Mouse (Mus musculus): ENCODE measurements around the gene Rps21. TPM values are rescaled to one million over a fixed set of nuclear protein-coding genes. Genes with fewer than 3 reads are reported as not detected.

The Rps21 gene
- polyA plus RNA-seq, 1 experiment from 2014 or later: 509 TPM

DNA sequence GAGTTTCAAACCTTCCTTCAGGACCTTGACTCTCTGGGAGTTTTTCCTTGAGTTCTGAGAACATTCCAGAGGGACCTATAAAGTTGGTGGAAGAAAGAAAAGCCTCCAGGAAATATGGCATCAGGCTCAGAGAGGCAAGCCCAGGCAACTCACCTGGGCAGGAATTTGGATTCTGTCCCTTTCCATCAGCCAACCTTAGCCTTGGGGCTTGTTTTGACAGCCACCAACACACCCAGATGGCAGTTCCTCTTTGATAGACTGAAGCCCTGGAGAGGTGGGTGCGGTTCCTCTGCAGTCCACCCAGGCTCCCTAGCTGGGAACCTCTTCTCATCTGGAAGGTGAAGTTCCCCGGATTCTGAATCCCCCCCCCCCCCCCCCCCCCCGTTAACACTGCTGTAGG, 20.7 kb upstream of the Rps21 start:
- no peak overlapping the region for H3K4me2 ChIP-seq (replicated peaks)
- no peaks in the 10 kb centered on the region for H3K27me3 ChIP-seq (ENCODE audit: control insufficient read depth, insufficient read depth, low read length)
- ATAC-seq (ENCODE audit: low FRiP score) (no peak), DNase-seq (ENCODE audit: low spot score) (no peak)
- 71% methylated on average over 3 of the region's 3 CpGs for WGBS
- H3K9ac ChIP-seq: no peak overlapping the region
- no peaks in the 10 kb centered on the region for H3K36me3 ChIP-seq (replicated peaks; ENCODE audit: control insufficient read depth, insufficient read depth)
- no peak overlapping the region for H3K27ac ChIP-seq
- H3K9me3 ChIP-seq (ENCODE audit: control insufficient read depth, low read length): no peaks in the 10 kb centered on the region
- no peaks in the 10 kb centered on the region for H3K4me1 ChIP-seq (replicated peaks; ENCODE audit: control insufficient read depth, insufficient read depth, low read length)
- no peak overlapping the region for H3K4me3 ChIP-seq (replicated peaks; ENCODE audit: low read length)

DNA sequence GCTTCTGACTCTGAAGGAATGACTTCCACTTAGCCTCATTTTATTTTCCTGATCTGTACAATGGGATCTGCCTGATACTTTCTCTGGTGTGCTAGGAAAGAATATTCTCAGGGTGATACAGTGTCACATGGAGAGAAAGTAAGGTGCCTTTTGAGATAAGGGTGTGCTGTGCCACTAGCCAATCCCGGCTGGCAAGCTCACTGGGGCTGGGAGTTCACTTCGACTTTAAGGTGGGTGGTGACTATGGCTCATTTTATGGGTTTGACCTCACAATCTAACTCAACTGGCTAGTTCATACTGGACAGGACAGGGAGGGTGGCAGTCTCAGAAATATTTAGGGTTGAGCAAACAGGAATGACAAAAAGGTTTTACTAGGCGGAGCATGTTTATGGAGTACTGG, 20.2 kb upstream of the Rps21 start:
- Histone ChIP-seq H3K27me3 (ENCODE audit: control insufficient read depth, insufficient read depth, low read length) (no peaks in the 10 kb centered on the region), H3K9me3 (ENCODE audit: control insufficient read depth, low read length) (no peaks in the 10 kb centered on the region), H3K36me3 (replicated peaks; ENCODE audit: control insufficient read depth, insufficient read depth) (no peaks in the 10 kb centered on the region), H3K27ac (no peak overlapping the region), H3K4me1 (replicated peaks; ENCODE audit: control insufficient read depth, insufficient read depth, low read length) (no peaks in the 10 kb centered on the region), H3K4me2 (replicated peaks) (no peak overlapping the region), H3K9ac (no peak overlapping the region), H3K4me3 (replicated peaks; ENCODE audit: low read length) (no peak overlapping the region)
- DNase-seq (ENCODE audit: low spot score): no peak
- ATAC-seq (ENCODE audit: low FRiP score): no peak
- 90% methylated on average over 3 of the region's 3 CpGs for WGBS

DNA sequence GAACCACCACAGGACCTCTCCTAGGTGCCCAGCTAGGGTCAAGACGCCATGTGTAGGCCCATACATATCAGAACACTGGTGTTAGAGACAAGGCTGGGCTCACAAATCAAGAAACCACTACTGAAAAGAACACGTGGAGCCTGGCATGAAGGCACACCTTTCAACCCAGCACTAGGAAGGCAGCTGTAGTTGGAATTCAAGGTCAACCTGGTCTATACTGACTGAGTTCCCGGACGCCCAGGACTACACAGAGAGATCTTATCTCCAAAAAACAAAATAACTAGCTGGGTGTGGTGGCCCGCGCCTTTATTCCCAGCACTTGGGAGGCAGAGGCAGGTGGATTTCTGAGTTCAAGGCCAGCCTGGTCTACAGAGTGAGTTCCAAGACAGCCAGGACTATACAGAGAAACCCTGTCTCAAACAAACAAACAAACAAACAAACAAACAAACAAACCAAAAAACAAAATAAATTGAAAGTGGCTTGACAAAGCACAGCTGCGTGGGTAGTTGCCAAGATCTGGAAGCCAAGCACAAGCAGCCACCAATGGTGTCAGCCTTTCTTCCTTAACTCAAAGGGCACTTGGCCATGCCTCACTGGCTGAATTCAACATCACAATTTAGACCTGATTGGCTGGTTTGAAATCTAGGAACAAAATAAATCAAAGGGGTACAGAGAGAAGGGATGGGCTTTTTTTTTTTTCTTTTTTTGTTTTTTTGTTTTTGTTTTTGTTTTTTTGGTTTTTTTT, 19.4 kb upstream of the Rps21 start:
- Histone ChIP-seq H3K9me3 (ENCODE audit: control insufficient read depth, low read length) (no peaks in the 10 kb centered on the region), H3K4me3 (replicated peaks; ENCODE audit: low read length) (no peak overlapping the region), H3K36me3 (replicated peaks; ENCODE audit: control insufficient read depth, insufficient read depth) (no peaks in the 10 kb centered on the region), H3K27ac (no peak overlapping the region), H3K4me2 (replicated peaks) (no peak overlapping the region), H3K9ac (no peak overlapping the region), H3K4me1 (replicated peaks; ENCODE audit: control insufficient read depth, insufficient read depth, low read length) (no peaks in the 10 kb centered on the region), H3K27me3 (ENCODE audit: control insufficient read depth, insufficient read depth, low read length) (no peaks in the 10 kb centered on the region)
- DNase-seq (ENCODE audit: low spot score): no peak
- whole genome bisulfite sequencing: 92% methylated on average over 7 of the region's 7 CpGs
- no peak for ATAC-seq (ENCODE audit: low FRiP score)

DNA sequence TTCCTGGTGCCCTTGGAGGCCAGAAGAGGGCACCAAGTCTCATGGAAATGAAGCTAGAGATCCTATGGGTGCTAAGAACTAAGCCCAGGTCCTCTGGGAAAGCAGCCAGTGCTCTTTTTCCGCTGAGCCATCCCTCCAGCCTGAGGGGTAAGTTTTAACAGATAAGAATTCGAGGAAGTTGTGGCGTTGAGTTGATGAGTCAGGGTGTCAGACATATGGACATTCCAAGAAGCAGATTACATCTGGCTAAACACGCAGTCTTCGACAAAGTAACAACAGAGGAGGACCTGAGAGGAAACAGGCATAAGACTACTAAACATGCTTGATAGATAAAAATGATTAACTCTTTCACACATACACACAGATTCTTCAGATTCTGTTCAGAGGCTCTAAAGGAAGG, 18.6 kb upstream of the Rps21 start:
- DNase-seq (ENCODE audit: low spot score) (no peak), ATAC-seq (ENCODE audit: low FRiP score) (no peak)
- WGBS: 94% methylated on average over 5 of the region's 5 CpGs
- no peaks in the 10 kb centered on the region for H3K27me3 ChIP-seq (ENCODE audit: control insufficient read depth, insufficient read depth, low read length)
- no peaks in the 10 kb centered on the region for H3K4me1 ChIP-seq (replicated peaks; ENCODE audit: control insufficient read depth, insufficient read depth, low read length)
- no peaks in the 10 kb centered on the region for H3K9me3 ChIP-seq (ENCODE audit: control insufficient read depth, low read length)
- no peak overlapping the region for H3K4me3 ChIP-seq (replicated peaks; ENCODE audit: low read length)
- H3K4me2 ChIP-seq (replicated peaks): no peak overlapping the region
- H3K36me3 ChIP-seq (replicated peaks; ENCODE audit: control insufficient read depth, insufficient read depth): no peaks in the 10 kb centered on the region
- no peak overlapping the region for H3K9ac ChIP-seq
- H3K27ac ChIP-seq: no peak overlapping the region

DNA sequence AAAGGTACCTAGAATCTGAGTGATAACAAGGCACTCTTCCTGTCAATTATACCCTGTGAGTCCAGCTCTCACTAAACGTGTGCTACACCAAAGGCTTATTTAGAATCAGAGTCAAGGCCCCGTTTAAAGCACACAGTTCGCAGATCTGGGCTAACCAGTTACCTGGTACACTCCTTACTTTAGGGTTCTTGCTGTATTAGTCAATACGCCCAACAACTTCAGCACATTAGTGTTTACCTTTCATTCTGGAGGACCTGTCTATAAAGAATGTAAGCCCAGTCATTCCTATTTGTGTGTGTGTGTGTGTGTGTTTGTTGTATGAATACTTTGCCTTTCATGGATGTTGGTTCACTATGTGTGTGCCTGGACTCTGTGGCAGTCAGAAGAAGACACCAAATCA, 14.1 kb upstream of the Rps21 start:
- Histone ChIP-seq H3K4me1 (replicated peaks; ENCODE audit: control insufficient read depth, insufficient read depth, low read length) (no peaks in the 10 kb centered on the region), H3K27ac (no peak overlapping the region), H3K36me3 (replicated peaks; ENCODE audit: control insufficient read depth, insufficient read depth) (no peaks in the 10 kb centered on the region), H3K4me3 (replicated peaks; ENCODE audit: low read length) (no peak overlapping the region), H3K9me3 (ENCODE audit: control insufficient read depth, low read length) (no peaks in the 10 kb centered on the region), H3K27me3 (ENCODE audit: control insufficient read depth, insufficient read depth, low read length) (no peaks in the 10 kb centered on the region), H3K4me2 (replicated peaks) (no peak overlapping the region), H3K9ac (no peak overlapping the region)
- DNase-seq (ENCODE audit: low spot score) (no peak), ATAC-seq (ENCODE audit: low FRiP score) (no peak)
- WGBS: 90% methylated on average over 4 of the region's 4 CpGs

DNA sequence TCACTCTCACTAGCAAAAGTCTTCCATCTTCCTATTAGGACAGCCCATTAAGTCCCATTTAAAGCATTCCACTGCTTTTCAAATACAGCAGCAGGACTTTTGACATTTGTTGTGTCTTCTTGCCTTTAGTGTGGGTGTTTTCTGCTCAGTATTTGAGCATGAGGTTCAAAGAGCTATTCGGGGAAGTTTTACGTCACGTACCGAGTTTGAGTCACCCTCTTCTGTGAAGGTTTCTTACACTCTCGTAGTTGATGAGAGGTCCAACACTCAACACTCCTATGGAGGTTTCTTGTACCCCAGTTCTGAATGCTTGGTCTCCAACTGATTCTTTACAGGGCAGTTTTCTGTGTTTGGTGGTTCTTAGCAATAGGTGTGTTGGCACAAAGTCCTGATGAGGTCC, 9.3 kb upstream of the Rps21 start:
- no peaks in the 10 kb centered on the region for H3K4me1 ChIP-seq (replicated peaks; ENCODE audit: control insufficient read depth, insufficient read depth, low read length)
- ATAC-seq (ENCODE audit: low FRiP score): no peak
- H3K4me2 ChIP-seq (replicated peaks): no peak overlapping the region
- H3K27me3 ChIP-seq (ENCODE audit: control insufficient read depth, insufficient read depth, low read length): no peaks in the 10 kb centered on the region
- WGBS: 91% methylated on average over 5 of the region's 5 CpGs
- H3K9me3 ChIP-seq (ENCODE audit: control insufficient read depth, low read length): no peaks in the 10 kb centered on the region
- no peak overlapping the region for H3K4me3 ChIP-seq (replicated peaks; ENCODE audit: low read length)
- H3K27ac ChIP-seq: no peak overlapping the region
- H3K9ac ChIP-seq: no peak overlapping the region
- no peak for DNase-seq (ENCODE audit: low spot score)
- H3K36me3 ChIP-seq (replicated peaks; ENCODE audit: control insufficient read depth, insufficient read depth): no peaks in the 10 kb centered on the region

DNA sequence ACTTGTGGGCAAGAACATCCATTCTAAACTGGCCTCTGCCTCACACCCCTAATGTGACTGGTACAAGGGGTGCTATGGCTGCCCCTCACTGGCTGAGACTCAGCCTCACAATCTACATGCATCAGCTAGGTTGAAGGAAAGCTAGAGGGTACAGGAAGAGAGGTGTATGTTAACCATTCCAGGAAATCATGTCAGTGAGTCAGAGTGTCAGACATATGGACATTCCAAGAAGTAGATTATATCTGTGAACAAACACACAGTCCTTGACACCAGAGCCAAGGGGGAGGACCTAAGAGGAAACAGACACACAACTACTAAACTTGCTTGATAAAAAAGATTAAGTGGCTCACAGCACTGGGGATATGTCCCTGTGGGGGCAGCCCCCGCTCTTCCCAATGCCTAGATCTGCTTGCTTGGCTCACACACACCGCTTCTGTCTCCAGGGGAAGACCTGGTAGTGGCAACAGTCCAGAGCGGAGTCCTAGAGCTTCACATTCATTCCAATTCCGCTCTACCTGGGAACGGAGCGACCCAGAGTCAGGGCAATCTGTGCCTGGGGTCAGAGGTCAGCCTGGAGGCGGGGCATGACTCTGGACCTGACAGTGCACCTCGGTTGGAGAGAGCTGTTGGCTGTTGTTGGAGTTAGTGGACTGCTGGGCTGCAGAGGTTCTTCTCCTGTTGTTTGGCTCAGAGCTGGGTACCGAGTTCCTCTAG, 8.1 kb upstream of the Rps21 start:
- H3K27ac ChIP-seq: no peak overlapping the region
- H3K36me3 ChIP-seq (replicated peaks; ENCODE audit: control insufficient read depth, insufficient read depth): no peaks in the 10 kb centered on the region
- 62% methylated on average over 9 of the region's 9 CpGs for WGBS
- DNase-seq (ENCODE audit: low spot score): no peak
- no peaks in the 10 kb centered on the region for H3K9me3 ChIP-seq (ENCODE audit: control insufficient read depth, low read length)
- no peak overlapping the region for H3K9ac ChIP-seq
- H3K4me2 ChIP-seq (replicated peaks): no peak overlapping the region
- no peaks in the 10 kb centered on the region for H3K27me3 ChIP-seq (ENCODE audit: control insufficient read depth, insufficient read depth, low read length)
- no peaks in the 10 kb centered on the region for H3K4me1 ChIP-seq (replicated peaks; ENCODE audit: control insufficient read depth, insufficient read depth, low read length)
- H3K4me3 ChIP-seq (replicated peaks; ENCODE audit: low read length): no peak overlapping the region
- ATAC-seq (ENCODE audit: low FRiP score): no peak

DNA sequence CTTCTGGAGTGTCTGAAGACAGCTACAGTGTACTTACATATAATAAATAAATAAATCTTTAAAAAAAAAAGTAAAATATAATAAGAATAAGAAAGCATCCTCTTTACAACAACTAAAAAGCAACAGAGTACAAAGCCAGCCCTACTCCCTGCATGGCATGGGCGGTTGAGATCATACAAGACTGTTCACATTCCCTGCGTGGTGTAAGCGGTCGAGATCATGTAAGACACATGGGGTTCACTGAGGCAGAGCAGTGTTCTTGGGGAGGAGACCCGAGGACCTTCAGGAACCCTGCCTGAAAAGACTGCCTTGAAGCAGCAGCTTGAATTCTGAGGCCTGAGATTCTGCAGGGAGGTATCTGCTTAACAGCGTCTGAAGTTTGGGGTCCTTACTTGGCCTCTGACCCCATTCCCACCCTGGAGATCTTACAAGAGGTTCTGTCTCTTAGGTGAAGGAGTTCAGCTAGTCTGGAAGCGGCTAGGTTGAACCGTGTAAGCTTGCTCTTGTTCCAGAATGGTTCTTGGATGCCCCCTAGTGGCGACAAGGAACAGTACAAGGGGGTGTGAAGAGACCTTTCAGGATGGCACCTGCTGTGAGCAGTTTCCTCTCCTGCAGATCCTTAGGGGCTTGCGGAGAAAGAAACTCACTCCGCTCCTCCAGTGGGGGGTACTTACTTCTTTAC, 6.1 kb upstream of the Rps21 start:
- H3K9me3 ChIP-seq (ENCODE audit: control insufficient read depth, low read length): no peaks in the 10 kb centered on the region
- no peaks in the 10 kb centered on the region for H3K36me3 ChIP-seq (replicated peaks; ENCODE audit: control insufficient read depth, insufficient read depth)
- no peak overlapping the region for H3K4me3 ChIP-seq (replicated peaks; ENCODE audit: low read length)
- H3K27ac ChIP-seq: no peak overlapping the region
- H3K9ac ChIP-seq: no peak overlapping the region
- WGBS: 29% methylated on average over 11 of the region's 11 CpGs
- H3K27me3 ChIP-seq (ENCODE audit: control insufficient read depth, insufficient read depth, low read length): no peaks in the 10 kb centered on the region
- no peak overlapping the region for H3K4me2 ChIP-seq (replicated peaks)
- H3K4me1 ChIP-seq (replicated peaks; ENCODE audit: control insufficient read depth, insufficient read depth, low read length): 0 out of 2 replicates have a peak, but pooled peaks cover 4% of the 10 kb centered on the region
- ATAC-seq (ENCODE audit: low FRiP score) (peak; percentile 85), DNase-seq (ENCODE audit: low spot score) (peak; percentile 94)

DNA sequence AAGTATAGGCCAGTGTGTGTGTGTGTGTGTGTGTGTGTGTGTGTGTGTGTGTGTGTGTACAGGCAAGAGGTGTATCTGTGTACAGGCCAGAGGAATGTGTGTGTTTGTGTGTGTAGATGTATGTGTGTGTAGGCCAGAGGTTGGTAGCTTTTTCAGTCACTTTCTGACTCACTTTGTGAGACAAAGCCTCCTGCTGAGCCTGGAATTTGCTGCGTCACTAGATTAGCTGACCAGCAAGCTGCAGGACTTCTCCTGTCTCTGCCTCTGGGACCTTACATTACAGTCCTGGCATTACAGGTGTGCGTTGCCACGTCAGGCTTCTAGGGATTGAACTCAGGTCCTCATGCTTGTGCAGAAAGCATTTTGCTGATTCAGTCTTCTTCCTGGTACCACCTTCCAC, 5.3 kb upstream of the Rps21 start:
- DNase-seq (ENCODE audit: low spot score) (no peak), ATAC-seq (ENCODE audit: low FRiP score) (peak; percentile 43)
- 50% methylated on average over 3 of the region's 3 CpGs for WGBS
- H3K27ac ChIP-seq: no peak overlapping the region
- H3K27me3 ChIP-seq (ENCODE audit: control insufficient read depth, insufficient read depth, low read length): no peaks in the 10 kb centered on the region
- H3K9ac ChIP-seq: no peak overlapping the region
- H3K9me3 ChIP-seq (ENCODE audit: control insufficient read depth, low read length): no peaks in the 10 kb centered on the region
- 0 out of 2 replicates have a peak, but pooled peaks cover 7% of the 10 kb centered on the region for H3K4me1 ChIP-seq (replicated peaks; ENCODE audit: control insufficient read depth, insufficient read depth, low read length)
- no peak overlapping the region for H3K4me2 ChIP-seq (replicated peaks)
- no peak overlapping the region for H3K4me3 ChIP-seq (replicated peaks; ENCODE audit: low read length)
- no peaks in the 10 kb centered on the region for H3K36me3 ChIP-seq (replicated peaks; ENCODE audit: control insufficient read depth, insufficient read depth)
